Mouse (Mus musculus): ENCODE measurements around the gene Krtap28-10.

GRCm38 (mm10) chr1:83064851-83065250 lies 22.6 kb upstream of the Krtap28-10 start:
- TF ChIP-seq CTCF (IDR thresholded peaks at IDR 0.05; ENCODE audit: extremely low read depth, insufficient read length, insufficient replicate concordance, low read depth, low read length): peak; percentile 57; the same call in 1 of the 2 replicates
- no peak for TF ChIP-seq POLR2A (IDR thresholded peaks at IDR 0.05; ENCODE audit: low read depth, low read length)
